Mouse (Mus musculus) urinary bladder, postnatal 36 days (tissue): Measurements from ENCODE around the gene Tnrc6c.

ENCODE experiments used
- DNase-seq, 2 experiments: peaks; one replicate each; pipeline ENCODE4 v3.0.0; 2022; ENCODE audit warnings: low spot score in 2 of 2, mixed read lengths in 1 of 2

Tnrc6c gene

GRCm38 (mm10) chr11:117638386-117638785 is 15.7 kb upstream of the Tnrc6c start:
- DNase-seq: no peak

GRCm38 (mm10) chr11:117638809-117639208 is 15.3 kb upstream of the Tnrc6c start:
- no peak for DNase-seq

GRCm38 (mm10) chr11:117639331-117639970 is 14.6 kb upstream of the Tnrc6c start:
- DNase-seq: no peak

- DNase-seq: no peak
Observed at GRCm38 (mm10) chr11:117642181-117642580, 11.9 kb upstream of the Tnrc6c start.

GRCm38 (mm10) chr11:117643240-117643639 is 10.8 kb upstream of the Tnrc6c start:
- no peak for DNase-seq

- no peak for DNase-seq
Observed at GRCm38 (mm10) chr11:117646786-117647185, 7.3 kb upstream of the Tnrc6c start.

- DNase-seq: no peak
Observed at GRCm38 (mm10) chr11:117648005-117648404, 6.1 kb upstream of the Tnrc6c start.

GRCm38 (mm10) chr11:117650721-117651644 is 3.1 kb upstream of the Tnrc6c start:
- DNase-seq: no peak

- no peak for DNase-seq
Observed at GRCm38 (mm10) chr11:117652907-117653306, 1.2 kb upstream of the Tnrc6c start.

- peak; percentile 98 to 99 for DNase-seq
Observed at GRCm38 (mm10) chr11:117654380-117654924, 363 bp downstream of the Tnrc6c start.

- no peak for DNase-seq
Observed at GRCm38 (mm10) chr11:117654934-117655291, 824 bp downstream of the Tnrc6c start.

GRCm38 (mm10) chr11:117655292-117656076 is 1.4 kb downstream of the Tnrc6c start:
- peak; percentile 30 to 41 for DNase-seq

- no peak for DNase-seq
Observed at GRCm38 (mm10) chr11:117656077-117656401, 1.9 kb downstream of the Tnrc6c start.

- DNase-seq: no peak
Observed at GRCm38 (mm10) chr11:117658974-117659373, 4.9 kb downstream of the Tnrc6c start.

- DNase-seq: no peak
Observed at GRCm38 (mm10) chr11:117663036-117663809, 9.1 kb downstream of the Tnrc6c start.

GRCm38 (mm10) chr11:117663810-117664139 is 9.7 kb downstream of the Tnrc6c start:
- DNase-seq: no peak

GRCm38 (mm10) chr11:117665189-117665588 is 11.1 kb downstream of the Tnrc6c start:
- DNase-seq: no peak

- DNase-seq: no peak
Observed at GRCm38 (mm10) chr11:117666563-117666962, 12.5 kb downstream of the Tnrc6c start.

- DNase-seq: no peak
Observed at GRCm38 (mm10) chr11:117667152-117667551, 13.1 kb downstream of the Tnrc6c start.

GRCm38 (mm10) chr11:117667825-117668224 is 13.7 kb downstream of the Tnrc6c start:
- no peak for DNase-seq

GRCm38 (mm10) chr11:117671626-117672025 is 17.5 kb downstream of the Tnrc6c start:
- DNase-seq: no peak
